Mouse (Mus musculus): ENCODE measurements around the gene Slc25a51. TPM values are rescaled to one million over a fixed set of nuclear protein-coding genes. Genes with fewer than 3 reads are reported as not detected.

Slc25a51 gene
- polyA plus RNA-seq, 1 experiment, result 145 TPM

DNA sequence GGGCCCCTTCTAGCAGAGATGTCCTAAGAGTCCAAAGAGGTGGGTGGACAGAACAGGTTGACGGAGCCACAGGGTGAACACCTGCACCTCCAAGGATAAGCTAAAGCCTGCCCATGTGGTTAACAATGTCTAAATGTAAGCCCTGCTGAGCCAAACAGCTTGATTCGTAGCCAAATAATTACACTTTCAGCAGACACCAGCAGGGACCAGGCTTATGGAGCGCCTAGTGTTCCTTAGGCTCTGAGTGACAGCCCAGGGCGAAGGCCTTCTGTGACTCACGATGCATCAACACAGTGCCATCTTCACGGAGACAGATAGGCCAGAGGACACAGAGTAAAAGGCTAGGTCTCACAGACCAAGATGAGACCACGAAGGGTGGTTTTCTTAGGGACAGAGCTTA is 20.9 kb upstream of the Slc25a51 start:
- no peaks in the 10 kb centered on the region for H3K36me3 ChIP-seq (ENCODE audit: control insufficient read depth, insufficient read depth, low read length)
- H3K4me3 ChIP-seq (ENCODE audit: insufficient read depth, low read depth, low read length), result no peak overlapping the region
- H3K4me1 ChIP-seq (ENCODE audit: control insufficient read depth, insufficient read depth, low read length), result no peaks in the 10 kb centered on the region; the same call in 1 of the 2 replicates
- no peak overlapping the region for H3K27ac ChIP-seq (ENCODE audit: insufficient read depth, low read depth, low read length)
- DNase-seq, result no peak
- 81% methylated on average over 7 of the region's 7 CpGs for WGBS
- H3K27me3 ChIP-seq (replicated peaks; ENCODE audit: control insufficient read depth, insufficient read depth, low read length), result no peaks in the 10 kb centered on the region
- TF ChIP-seq CTCF (conservative IDR thresholded peaks at IDR 0.05; ENCODE audit: insufficient read depth, insufficient read length, low read depth, low read length) (no peak), POLR2A (IDR thresholded peaks at IDR 0.05; ENCODE audit: low read depth, low read length) (no peak)

DNA sequence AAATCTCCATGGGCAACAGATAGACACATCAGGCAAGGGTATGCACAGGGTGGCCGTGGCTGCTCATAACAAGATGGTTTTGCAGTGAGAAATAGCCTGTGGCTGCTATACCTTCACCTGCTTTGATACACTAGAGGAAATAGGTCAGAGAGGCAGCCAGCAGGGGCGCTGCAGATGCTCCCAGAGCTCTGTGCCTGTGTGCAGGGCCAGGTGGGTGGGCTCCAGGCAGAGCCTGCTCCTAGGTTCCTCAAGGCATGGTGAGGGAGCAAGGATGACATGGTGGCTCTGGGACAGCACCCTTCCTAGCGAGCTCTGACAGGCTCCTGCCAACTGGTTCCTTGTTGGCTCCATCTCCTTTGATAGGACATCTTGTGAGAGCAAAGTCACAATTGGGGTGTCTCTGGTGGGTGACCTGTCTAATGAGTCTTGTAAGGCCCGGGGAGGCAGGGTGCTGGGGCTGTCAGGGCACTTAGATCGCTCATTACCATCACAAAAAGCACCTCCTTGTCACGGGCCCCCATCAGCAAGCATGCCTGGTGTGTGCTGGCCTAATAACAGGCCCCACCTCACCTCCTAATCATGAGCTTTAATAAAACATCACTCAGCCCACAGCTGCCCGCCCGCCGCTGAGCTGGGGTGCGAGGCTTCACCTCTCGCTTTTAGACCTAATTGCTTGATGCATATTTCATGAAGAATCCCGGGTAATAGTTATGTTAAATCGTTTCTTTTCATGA is 18.3 kb upstream of the Slc25a51 start:
- TF ChIP-seq CTCF (conservative IDR thresholded peaks at IDR 0.05; ENCODE audit: insufficient read depth, insufficient read length, low read depth, low read length) (no peak; the same call in 1 of the 2 replicates), POLR2A (IDR thresholded peaks at IDR 0.05; ENCODE audit: low read depth, low read length) (no peak)

DNA sequence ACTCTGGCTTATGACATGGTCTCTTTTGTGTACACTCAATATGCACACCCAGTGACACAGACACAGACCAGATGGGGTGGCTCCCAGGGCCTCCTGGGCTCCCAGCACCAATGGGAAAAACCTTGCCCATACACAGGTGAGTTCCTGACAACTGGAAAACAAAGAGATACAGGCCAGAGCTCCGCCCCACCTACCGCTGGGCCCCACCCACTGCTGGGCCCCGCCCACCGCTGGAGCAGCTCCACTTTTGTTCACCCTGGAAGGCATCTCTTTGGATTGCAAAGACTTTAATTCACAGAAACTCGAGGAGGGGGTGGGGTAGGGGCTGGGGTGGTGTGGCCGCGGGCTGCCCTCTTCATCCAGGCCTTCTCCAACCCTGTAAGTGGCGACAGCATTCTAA is 14.8 kb upstream of the Slc25a51 start:
- H3K4me3 ChIP-seq (ENCODE audit: insufficient read depth, low read depth, low read length), result no peak overlapping the region
- TF ChIP-seq POLR2A (IDR thresholded peaks at IDR 0.05; ENCODE audit: low read depth, low read length) (no peak), CTCF (conservative IDR thresholded peaks at IDR 0.05; ENCODE audit: insufficient read depth, insufficient read length, low read depth, low read length) (no peak)
- WGBS, result 44% methylated on average over 8 of the region's 8 CpGs
- no peaks in the 10 kb centered on the region for H3K27me3 ChIP-seq (replicated peaks; ENCODE audit: control insufficient read depth, insufficient read depth, low read length)
- H3K36me3 ChIP-seq (ENCODE audit: control insufficient read depth, insufficient read depth, low read length), result no peaks in the 10 kb centered on the region
- DNase-seq, result peak; percentile 54
- peak overlapping the region; percentile 2; the same call in 1 of the 2 replicates for H3K27ac ChIP-seq (ENCODE audit: insufficient read depth, low read depth, low read length)
- peaks cover 21% of the 10 kb centered on the region for H3K4me1 ChIP-seq (ENCODE audit: control insufficient read depth, insufficient read depth, low read length)

More for the DNA sequence above, 18.3 kb upstream of the Slc25a51 start:
- Histone ChIP-seq H3K36me3 (ENCODE audit: control insufficient read depth, insufficient read depth, low read length) (no peaks in the 10 kb centered on the region), H3K4me3 (ENCODE audit: insufficient read depth, low read depth, low read length) (no peak overlapping the region), H3K27ac (ENCODE audit: insufficient read depth, low read depth, low read length) (no peak overlapping the region), H3K4me1 (ENCODE audit: control insufficient read depth, insufficient read depth, low read length) (peaks cover 9% of the 10 kb centered on the region), H3K27me3 (replicated peaks; ENCODE audit: control insufficient read depth, insufficient read depth, low read length) (no peaks in the 10 kb centered on the region)
- DNase-seq, result no peak
- 82% methylated on average over 13 of the region's 13 CpGs for WGBS

DNA sequence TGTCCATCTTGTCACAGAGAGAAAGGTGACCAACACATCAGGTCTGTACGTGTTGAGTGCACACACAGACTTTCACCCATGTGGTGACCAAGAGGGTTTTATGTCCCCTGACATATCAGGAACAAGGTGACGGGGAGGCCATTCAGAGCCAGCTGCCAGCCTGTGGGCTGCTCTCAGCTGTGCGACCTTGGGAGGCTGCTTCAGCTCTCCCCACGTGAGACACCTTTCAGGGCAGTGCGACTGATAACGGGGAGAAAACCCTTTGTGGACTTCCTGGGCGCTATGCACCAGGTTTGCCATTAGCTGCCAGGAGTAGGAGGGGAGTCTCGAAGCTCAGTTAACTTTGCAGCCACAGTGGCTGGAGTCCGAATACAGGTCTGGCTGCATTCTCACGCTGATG is 14.1 kb upstream of the Slc25a51 start:
- Histone ChIP-seq H3K4me1 (ENCODE audit: control insufficient read depth, insufficient read depth, low read length) (peaks cover 21% of the 10 kb centered on the region), H3K27me3 (replicated peaks; ENCODE audit: control insufficient read depth, insufficient read depth, low read length) (no peaks in the 10 kb centered on the region), H3K4me3 (ENCODE audit: insufficient read depth, low read depth, low read length) (no peak overlapping the region), H3K27ac (ENCODE audit: insufficient read depth, low read depth, low read length) (peak overlapping the region; percentile 72), H3K36me3 (ENCODE audit: control insufficient read depth, insufficient read depth, low read length) (no peaks in the 10 kb centered on the region)
- DNase-seq, result no peak
- TF ChIP-seq CTCF (conservative IDR thresholded peaks at IDR 0.05; ENCODE audit: insufficient read depth, insufficient read length, low read depth, low read length) (no peak), POLR2A (IDR thresholded peaks at IDR 0.05; ENCODE audit: low read depth, low read length) (no peak)
- WGBS, result 63% methylated on average over 10 of the region's 10 CpGs

DNA sequence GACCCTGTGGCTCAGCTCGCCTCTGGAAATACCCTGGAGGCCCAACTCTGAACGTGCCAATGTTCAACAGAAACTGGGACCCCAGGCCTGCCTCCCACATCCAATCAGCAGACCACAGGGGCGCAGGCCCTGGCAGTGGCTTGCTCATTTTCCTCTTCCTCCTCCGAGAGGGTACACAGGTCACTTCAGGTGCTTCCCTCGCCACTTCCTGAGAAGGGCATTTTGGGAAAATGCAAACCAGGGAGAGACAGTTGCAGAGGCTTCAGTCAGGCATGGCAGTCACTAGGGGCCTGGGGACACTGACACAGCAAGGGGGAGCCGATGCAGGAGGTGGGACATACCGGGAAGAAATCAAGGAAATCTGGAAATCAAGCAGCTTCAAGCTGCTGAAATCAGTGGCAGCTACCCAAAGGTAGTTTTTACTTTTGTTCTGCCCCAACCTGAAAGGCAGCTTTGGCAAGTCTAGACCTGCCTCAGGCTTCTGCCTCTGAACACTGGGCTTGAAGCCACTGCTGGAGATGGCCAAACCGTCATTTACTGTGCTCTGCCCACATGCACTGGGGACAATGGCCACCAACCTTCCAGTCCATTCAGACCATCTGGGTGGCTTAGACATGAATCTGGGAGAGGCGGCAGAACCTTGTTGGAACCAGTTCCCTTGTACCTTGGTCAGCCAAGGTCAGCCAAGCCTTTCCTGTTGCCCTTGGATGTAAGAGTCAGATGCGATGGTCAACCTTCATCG is 13.1 kb upstream of the Slc25a51 start:
- Histone ChIP-seq H3K4me1 (ENCODE audit: control insufficient read depth, insufficient read depth, low read length) (peaks cover 21% of the 10 kb centered on the region), H3K27ac (ENCODE audit: insufficient read depth, low read depth, low read length) (peak overlapping the region; percentile 72), H3K4me3 (ENCODE audit: insufficient read depth, low read depth, low read length) (no peak overlapping the region), H3K36me3 (ENCODE audit: control insufficient read depth, insufficient read depth, low read length) (no peaks in the 10 kb centered on the region), H3K27me3 (replicated peaks; ENCODE audit: control insufficient read depth, insufficient read depth, low read length) (no peaks in the 10 kb centered on the region)
- 40% methylated on average over 11 of the region's 11 CpGs for WGBS
- DNase-seq, result peak; percentile 81
- TF ChIP-seq CTCF (conservative IDR thresholded peaks at IDR 0.05; ENCODE audit: insufficient read depth, insufficient read length, low read depth, low read length) (no peak), POLR2A (IDR thresholded peaks at IDR 0.05; ENCODE audit: low read depth, low read length) (no peak)

DNA sequence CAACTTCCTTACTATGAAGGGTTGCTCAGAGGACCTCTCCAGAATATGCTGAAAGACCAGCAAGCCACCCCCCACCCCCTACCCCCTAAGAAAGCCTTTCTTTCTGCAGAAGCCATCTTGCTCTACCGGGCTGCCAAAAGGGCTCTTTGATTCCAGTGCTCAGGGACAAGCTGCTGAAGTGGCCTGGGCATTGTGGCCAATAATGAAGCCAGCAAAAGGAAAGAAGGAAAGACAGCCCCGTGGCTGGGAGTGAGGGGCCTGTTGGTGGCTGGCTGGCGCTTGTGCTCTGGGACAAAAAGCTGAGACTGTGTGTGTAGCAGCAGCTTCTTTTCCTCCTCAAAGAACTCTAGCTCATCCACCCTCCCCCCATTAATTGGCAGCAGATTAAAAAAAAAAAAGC is 12.2 kb upstream of the Slc25a51 start:
- Histone ChIP-seq H3K27me3 (replicated peaks; ENCODE audit: control insufficient read depth, insufficient read depth, low read length) (no peaks in the 10 kb centered on the region), H3K4me1 (ENCODE audit: control insufficient read depth, insufficient read depth, low read length) (peaks cover 21% of the 10 kb centered on the region), H3K36me3 (ENCODE audit: control insufficient read depth, insufficient read depth, low read length) (no peaks in the 10 kb centered on the region), H3K4me3 (ENCODE audit: insufficient read depth, low read depth, low read length) (no peak overlapping the region), H3K27ac (ENCODE audit: insufficient read depth, low read depth, low read length) (peak overlapping the region; percentile 73)
- no peak for TF ChIP-seq POLR2A (IDR thresholded peaks at IDR 0.05; ENCODE audit: low read depth, low read length)
- TF ChIP-seq CTCF (conservative IDR thresholded peaks at IDR 0.05; ENCODE audit: insufficient read depth, insufficient read length, low read depth, low read length), result no peak
- DNase-seq, result no peak
- WGBS, result 62% methylated on average over 3 of the region's 3 CpGs

DNA sequence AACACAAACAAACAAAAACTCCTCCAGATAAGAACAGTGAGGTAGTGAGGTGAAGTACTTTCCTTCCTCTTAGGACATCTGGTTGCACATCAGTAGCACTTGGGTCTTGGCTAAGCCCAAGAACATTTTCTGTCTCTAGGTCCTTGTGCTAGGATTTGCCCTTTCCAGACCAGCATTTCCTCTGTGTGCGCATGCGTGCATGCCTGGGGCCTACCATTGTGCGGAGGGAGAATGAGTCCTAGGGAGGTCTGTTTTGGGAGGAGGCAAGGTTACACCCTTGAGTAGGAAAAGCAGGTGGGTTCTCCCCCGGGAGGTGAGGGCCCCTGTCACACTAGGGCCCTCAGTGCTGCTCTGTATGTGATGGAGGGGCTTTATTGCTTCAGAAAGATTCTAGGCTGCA is 10.5 kb upstream of the Slc25a51 start:
- no peak for TF ChIP-seq POLR2A (IDR thresholded peaks at IDR 0.05; ENCODE audit: low read depth, low read length)
- TF ChIP-seq CTCF (conservative IDR thresholded peaks at IDR 0.05; ENCODE audit: insufficient read depth, insufficient read length, low read depth, low read length), result no peak
- H3K27ac ChIP-seq (ENCODE audit: insufficient read depth, low read depth, low read length), result no peak overlapping the region
- WGBS, result 68% methylated on average over 4 of the region's 4 CpGs

More for the DNA sequence above, 10.5 kb upstream of the Slc25a51 start:
- DNase-seq, result no peak
- no peak overlapping the region for H3K4me3 ChIP-seq (ENCODE audit: insufficient read depth, low read depth, low read length)
- no peaks in the 10 kb centered on the region for H3K27me3 ChIP-seq (replicated peaks; ENCODE audit: control insufficient read depth, insufficient read depth, low read length)
- peaks cover 21% of the 10 kb centered on the region for H3K4me1 ChIP-seq (ENCODE audit: control insufficient read depth, insufficient read depth, low read length)
- H3K36me3 ChIP-seq (ENCODE audit: control insufficient read depth, insufficient read depth, low read length), result no peaks in the 10 kb centered on the region
